Mouse (Mus musculus) R1 (cell line): Measurements from ENCODE around the gene Smyd4.

ENCODE experiments used
- DNase-seq: peaks from one replicate; pipeline ENCODE4 v3.0.0-alpha.2; 2018; ENCODE audit warnings: low read depth, low spot score

The Smyd4 gene

GRCm38 (mm10) chr11:75420037-75420436, 71.8 kb downstream of the Smyd4 start:
- no peak for DNase-seq

- DNase-seq: no peak
Observed at GRCm38 (mm10) chr11:75420810-75421374, 72.7 kb downstream of the Smyd4 start.

- DNase-seq: no peak
Observed at GRCm38 (mm10) chr11:75421375-75422012, 73.3 kb downstream of the Smyd4 start.

- no peak for DNase-seq
Observed at GRCm38 (mm10) chr11:75422013-75422792, 74.0 kb downstream of the Smyd4 start, which contains the start of gene Serpinf1. Serpinf1 (minus strand) TSS chr11:75422701.

- no peak for DNase-seq
Observed at GRCm38 (mm10) chr11:75423091-75423490, 74.9 kb downstream of the Smyd4 start.

- DNase-seq: no peak
Observed at GRCm38 (mm10) chr11:75424033-75424432, 75.8 kb downstream of the Smyd4 start.

GRCm38 (mm10) chr11:75424459-75424858, 76.2 kb downstream of the Smyd4 start:
- DNase-seq: no peak

DNA sequence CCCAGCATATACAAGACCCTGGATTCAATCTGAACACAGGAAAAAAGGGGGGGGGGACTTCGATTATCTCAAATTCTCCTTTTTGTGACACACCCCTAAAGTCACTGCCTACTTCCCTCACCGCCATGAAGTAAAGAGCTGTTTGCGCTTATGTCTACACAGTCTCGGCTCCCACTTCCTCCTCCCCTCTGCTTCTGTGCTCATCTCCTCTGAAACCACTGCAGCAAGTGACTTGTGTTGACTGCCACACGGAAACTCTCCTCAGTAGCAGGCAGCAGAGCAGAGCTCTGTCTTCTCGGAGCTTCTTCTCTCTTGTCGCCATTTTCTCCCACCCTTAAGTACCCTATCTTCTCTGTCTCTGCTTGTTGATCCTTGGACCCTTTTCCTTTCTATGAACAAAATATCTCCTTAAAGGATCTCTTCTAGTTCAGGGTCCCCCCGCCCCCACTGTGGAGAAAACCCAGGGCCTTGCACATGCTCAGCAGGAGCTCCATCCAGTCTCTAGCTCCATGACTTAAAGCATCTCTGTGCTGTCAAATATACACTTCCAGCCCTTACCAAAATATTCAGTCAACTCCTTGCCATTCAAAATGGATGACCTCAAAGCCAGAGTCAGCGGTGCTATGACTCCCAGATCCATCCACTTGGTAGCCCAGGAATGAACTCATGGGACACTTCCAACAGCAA, 80.9 kb downstream of the Smyd4 start:
- no peak for DNase-seq

DNA sequence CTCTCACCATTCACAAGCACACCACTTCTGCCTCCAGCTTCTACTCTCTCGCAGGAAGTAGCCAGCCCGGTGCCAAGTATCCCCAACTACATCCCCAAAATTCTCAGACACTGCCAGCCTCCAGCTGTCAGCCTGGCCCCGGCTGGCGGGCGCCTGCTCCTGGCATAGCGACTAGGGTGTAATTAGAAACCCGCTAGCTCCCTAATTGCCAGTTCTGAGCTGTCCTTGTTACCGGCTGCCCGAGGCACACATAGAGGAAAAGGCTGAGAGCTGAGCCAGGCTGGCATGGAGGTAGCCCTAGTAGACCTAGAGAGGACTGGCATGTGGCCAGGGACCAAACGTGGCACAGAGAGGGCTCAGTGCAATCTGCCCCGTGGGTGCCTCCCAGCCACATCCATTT, 83.1 kb downstream of the Smyd4 start:
- DNase-seq: no peak

GRCm38 (mm10) chr11:75434138-75434537, 85.9 kb downstream of the Smyd4 start:
- DNase-seq: peak; percentile 31

- DNase-seq: no peak
Observed at GRCm38 (mm10) chr11:75438194-75438593, 90.0 kb downstream of the Smyd4 start.

GRCm38 (mm10) chr11:75438804-75439203, 90.6 kb downstream of the Smyd4 start:
- DNase-seq: no peak

GRCm38 (mm10) chr11:75439363-75439762, 91.1 kb downstream of the Smyd4 start, which contains the start of gene Serpinf2:
Serpinf2 (minus strand) TSS chr11:75439591.
- no peak for DNase-seq

DNA sequence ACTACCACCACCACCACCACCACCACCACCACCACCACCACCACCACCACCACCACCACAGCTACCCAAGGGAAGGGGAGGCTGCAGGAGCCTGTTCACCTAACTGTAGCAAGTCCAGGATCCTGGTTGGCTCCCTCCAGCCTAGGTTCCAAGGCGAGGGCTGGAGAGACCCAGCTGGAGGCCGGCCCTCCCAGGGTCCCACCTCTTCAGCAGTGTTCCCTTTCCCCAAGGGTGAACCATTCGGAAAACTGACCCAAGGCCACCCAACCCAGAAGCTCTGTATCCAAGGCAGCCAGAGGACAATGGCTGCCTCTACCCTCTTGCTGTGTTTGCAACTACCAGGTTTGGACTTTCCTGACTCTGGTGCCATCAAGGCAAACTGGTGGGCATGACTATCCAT, 91.7 kb downstream of the Smyd4 start:
- no peak for DNase-seq

GRCm38 (mm10) chr11:75441034-75441433, 92.8 kb downstream of the Smyd4 start:
- no peak for DNase-seq

DNA sequence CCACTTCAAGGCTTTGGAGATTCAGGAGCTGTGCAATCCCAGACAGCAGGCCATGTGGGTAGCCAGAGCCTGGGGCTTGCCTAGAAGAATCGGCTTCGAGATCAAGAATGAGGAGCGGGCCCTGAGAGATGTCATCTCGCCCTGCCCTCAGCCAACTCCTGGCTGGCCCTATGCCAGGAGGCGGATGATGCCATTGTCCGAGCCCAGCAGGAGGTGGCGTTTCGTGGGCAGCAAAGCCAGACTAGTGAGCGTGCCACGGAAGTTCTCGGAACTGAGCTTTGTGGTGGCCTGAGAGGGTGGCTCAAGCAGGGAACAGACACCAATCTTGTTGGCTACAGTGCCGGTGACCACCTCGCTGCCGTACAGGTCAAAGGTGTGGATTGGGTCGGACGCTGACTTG, 93.4 kb downstream of the Smyd4 start:
- DNase-seq: no peak

- DNase-seq: peak; percentile 45
Observed at GRCm38 (mm10) chr11:75443711-75444110, 95.5 kb downstream of the Smyd4 start.

GRCm38 (mm10) chr11:75448575-75448974, 100.3 kb downstream of the Smyd4 start:
- no peak for DNase-seq

DNA sequence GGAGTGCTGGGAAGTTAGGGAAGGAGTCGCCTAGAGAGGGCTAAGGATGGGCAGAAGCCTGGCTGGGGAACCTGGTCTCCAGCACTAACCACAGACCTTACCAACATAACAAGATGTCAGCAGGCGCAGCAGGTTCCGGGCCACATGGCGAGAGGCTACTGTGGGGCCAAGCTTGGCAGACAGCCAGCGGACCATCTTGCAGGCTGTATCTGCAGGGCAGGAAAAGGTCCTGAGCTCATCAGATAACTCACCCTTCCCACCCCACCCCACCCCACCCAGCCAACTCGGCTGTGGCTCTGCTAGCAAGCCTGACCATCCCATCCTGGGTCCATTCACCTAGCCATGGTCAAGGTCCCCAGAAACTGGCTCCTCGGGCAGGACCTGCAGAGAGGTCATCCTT, 101.5 kb downstream of the Smyd4 start:
- no peak for DNase-seq

- no peak for DNase-seq
Observed at GRCm38 (mm10) chr11:75450304-75450908, 102.2 kb downstream of the Smyd4 start.

GRCm38 (mm10) chr11:75450936-75451335, 102.7 kb downstream of the Smyd4 start:
- DNase-seq: no peak

DNA sequence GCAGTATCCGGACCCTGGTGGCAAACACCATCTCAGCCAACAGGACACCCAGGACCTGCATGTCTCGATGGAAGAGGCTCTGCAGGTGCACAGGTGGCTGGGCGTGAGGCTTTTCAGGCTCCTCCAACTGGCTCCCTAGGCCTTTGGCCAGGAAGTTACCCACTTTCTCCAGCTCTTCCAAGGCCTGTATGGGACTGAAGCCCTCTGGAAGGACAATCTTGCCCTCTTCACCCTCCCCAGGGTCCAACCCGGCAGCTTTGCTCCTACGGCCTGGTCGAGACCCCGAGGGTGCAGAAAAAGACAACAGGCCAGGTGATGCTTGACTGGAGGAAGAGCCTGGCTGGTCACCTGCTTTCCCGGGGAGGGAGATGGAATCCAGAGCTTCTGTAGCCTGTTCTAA, 103.8 kb downstream of the Smyd4 start:
- DNase-seq: no peak
